Mouse (Mus musculus) liver, adult 2 months (tissue): ENCODE measurements at regions not wholly inside any gene's neighbourhood (a gene's known extent, or its start where the extent isn't known, plus 50 kb on each side); places are given as distances from the start of the nearest gene placed in this dataset.

Source experiments
- DNase-seq: peaks from one replicate; pipeline ENCODE4 v3.0.0-alpha.2; 2011; ENCODE audit warnings: low read depth, low spot score; ENCODE audit errors: extremely low read depth
- H3K27ac ChIP-seq: fragments of 200-500 bp; replicated peaks from 2 replicates; pipeline ENCODE4 v1.5.1; 2012; ENCODE audit warnings: low read depth, mild to moderate bottlenecking, control low read depth, inconsistent platforms, low read length; ENCODE audit not compliant: insufficient read depth
- H3K27me3 ChIP-seq: fragments of 200-500 bp; 2 replicates; pipeline ENCODE4 v1.6.1; 2012; ENCODE audit warnings: mild to moderate bottlenecking, moderate library complexity, low read length, inconsistent platforms; ENCODE audit not compliant: control insufficient read depth, insufficient read depth
- H3K36me3 ChIP-seq: fragments of 200-500 bp; 2 replicates; pipeline ENCODE4 v1.6.1; 2012; ENCODE audit warnings: low read length, inconsistent platforms; ENCODE audit not compliant: control insufficient read depth, insufficient read depth
- H3K4me1 ChIP-seq: fragments of 200-500 bp; 2 replicates; pipeline ENCODE4 v1.6.1; 2011; ENCODE audit warnings: low read length; ENCODE audit not compliant: control insufficient read depth, insufficient read depth
- H3K4me3 ChIP-seq: fragments of 200-500 bp; 2 replicates; pipeline ENCODE4 v1.5.1; 2011; ENCODE audit warnings: low read depth, mild to moderate bottlenecking, control low read depth, low read length, moderate library complexity; ENCODE audit not compliant: insufficient read depth
- H3K79me2 ChIP-seq: fragments of 200-500 bp; 2 replicates; pipeline ENCODE4 v1.6.1; 2012; ENCODE audit warnings: inconsistent platforms, mild to moderate bottlenecking, low read length, moderate library complexity; ENCODE audit not compliant: control insufficient read depth, insufficient read depth
- H3K9ac ChIP-seq: fragments of 200-500 bp; 2 replicates; pipeline ENCODE4 v1.6.1; 2012; ENCODE audit warnings: low read depth, mild to moderate bottlenecking, control low read depth, inconsistent platforms, low read length
- CTCF ChIP-seq: fragments of 200-500 bp; IDR thresholded peaks from 2 replicates; pipeline ENCODE4 v1.5.1; 2011; ENCODE audit warnings: low read depth, low read length, control low read depth
- POLR2A ChIP-seq: fragments of 200-500 bp; IDR thresholded peaks from 2 replicates; pipeline ENCODE4 v1.6.1; 2011; ENCODE audit warnings: low read length, control low read depth; ENCODE audit not compliant: insufficient read depth; ENCODE audit errors: extremely low read depth
- WGBS: fragments of 180-500 bp; shearing (Covaris S2); methylation state at CpG from one replicate; pipeline ENCODE4 v1.1.7; 2018; 5-methylcytosine and 5-hydroxymethylcytosine counted together

- no peaks in the 10 kb centered on the region for H3K36me3 ChIP-seq
- H3K9ac ChIP-seq, result no peak overlapping the region
- TF ChIP-seq CTCF (no peak), POLR2A (no peak)
- no peak for DNase-seq
- H3K27ac ChIP-seq, result no peak overlapping the region
- H3K27me3 ChIP-seq, result no peaks in the 10 kb centered on the region
- H3K4me1 ChIP-seq, result no peaks in the 10 kb centered on the region
- WGBS, result 88% methylated on average over 3 of the region's 3 CpGs
- H3K79me2 ChIP-seq, result no peaks in the 10 kb centered on the region
- H3K4me3 ChIP-seq, result no peak overlapping the region
Observed at GRCm38 (mm10) chr7:75404955-75405354, 50.4 kb upstream of the Akap13 start.
